Mouse (Mus musculus) left cerebral cortex, postnatal 36 days (tissue): Measurements from ENCODE around the gene Odf3l1. TPM values are rescaled to one million over a fixed set of nuclear protein-coding genes. Genes with fewer than 3 reads are reported as not detected.
A peak's percentile ranks its signal among the peaks of the same experiment; 100 is the strongest.

ENCODE experiments used
- DNase-seq, 2 experiments: peaks; one replicate each; pipeline ENCODE4 v3.0.0; 2021 to 2022; ENCODE audit warnings: low spot score in 2 of 2, mixed read lengths in 1 of 2
- intact Hi-C: fragments of 180-260 bp; cut with DNase I; formaldehyde crosslinking; loops from one replicate; pipeline ENCODE4 v1.15.1; 2025
- total RNA-seq, 2 experiments: library from RNA; stranded (reverse); gene quantifications; 2 replicates each; pipeline ENCODE4 v1.2.3; 2021

Gene Odf3l1
- total RNA-seq, 2 experiments from 2014 or later: not detected

GRCm38 (mm10) chr9:56883470-56883869, 19.0 kb upstream of the Odf3l1 start:
- intact Hi-C loops: no loop called here
- no peak for DNase-seq

- intact Hi-C loops: no loop called here
- no peak for DNase-seq
These were observed 18.3 kb upstream of the Odf3l1 start for GRCm38 (mm10) chr9:56882818-56883217.

DNA sequence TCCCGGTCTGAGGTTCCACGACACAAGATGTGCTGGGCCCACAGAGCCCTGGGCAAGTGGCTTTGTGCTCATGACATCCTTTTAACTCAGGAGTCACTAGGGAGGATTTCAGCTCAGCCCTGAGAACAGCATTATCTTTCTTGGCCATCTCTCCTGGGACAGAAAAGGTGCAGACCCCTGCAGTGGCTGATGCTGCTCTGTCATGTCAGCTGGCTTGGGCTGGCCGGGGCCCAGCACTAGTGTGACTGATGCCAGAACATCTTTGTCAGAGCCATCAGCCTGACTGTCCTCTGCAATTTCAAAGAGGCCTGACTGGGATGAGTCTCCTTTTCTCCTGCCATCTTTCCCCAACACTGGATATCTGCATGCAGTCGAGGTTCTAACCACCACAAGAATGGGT, 17.8 kb upstream of the Odf3l1 start:
- DNase-seq: no peak
- intact Hi-C loops: no loop called here

GRCm38 (mm10) chr9:56881539-56882082, 17.1 kb upstream of the Odf3l1 start:
- intact Hi-C loops: no loop called here
- DNase-seq: no peak

DNA sequence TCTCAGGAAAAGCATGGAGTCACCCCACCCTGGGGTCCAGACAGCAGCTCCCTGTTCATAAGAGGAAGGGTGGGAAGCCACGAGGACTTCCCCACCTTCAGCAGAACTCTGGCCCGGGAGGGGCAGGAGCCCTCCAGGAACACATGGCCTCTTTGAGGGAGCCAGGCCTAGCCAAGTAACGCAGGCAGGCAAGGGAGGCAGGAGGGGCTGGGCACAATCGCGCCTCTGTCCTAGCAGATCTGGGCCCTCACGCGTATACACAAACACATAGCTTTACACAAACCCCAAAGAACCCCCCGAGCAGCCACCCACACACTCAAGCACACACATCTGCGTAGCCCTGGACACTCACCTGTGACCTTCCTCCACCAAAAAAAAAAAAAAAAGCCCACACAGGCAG, 16.3 kb upstream of the Odf3l1 start:
- no peak for DNase-seq
- intact Hi-C loops: no loop called here

DNA sequence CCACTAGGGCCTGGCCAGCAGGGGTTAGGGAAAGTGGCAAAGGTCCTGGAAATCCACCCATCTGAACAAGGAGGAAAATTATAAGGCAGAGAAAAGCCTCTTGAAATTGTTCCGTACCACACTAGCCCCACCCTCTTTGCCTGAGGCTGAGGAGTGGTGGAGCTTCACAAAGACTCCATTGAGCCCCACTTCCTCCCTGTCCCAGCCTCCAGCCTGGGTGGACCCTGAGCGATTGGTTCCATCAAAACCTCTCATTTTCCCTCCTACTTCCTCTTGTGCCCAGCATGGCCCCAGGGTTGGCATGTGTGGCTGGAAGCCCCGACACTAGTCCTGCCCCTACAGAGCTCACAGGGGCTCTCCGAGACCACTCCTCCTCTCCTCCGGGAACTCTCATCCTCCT, 12.8 kb upstream of the Odf3l1 start:
- intact Hi-C loops: no loop called here
- DNase-seq: no peak

DNA sequence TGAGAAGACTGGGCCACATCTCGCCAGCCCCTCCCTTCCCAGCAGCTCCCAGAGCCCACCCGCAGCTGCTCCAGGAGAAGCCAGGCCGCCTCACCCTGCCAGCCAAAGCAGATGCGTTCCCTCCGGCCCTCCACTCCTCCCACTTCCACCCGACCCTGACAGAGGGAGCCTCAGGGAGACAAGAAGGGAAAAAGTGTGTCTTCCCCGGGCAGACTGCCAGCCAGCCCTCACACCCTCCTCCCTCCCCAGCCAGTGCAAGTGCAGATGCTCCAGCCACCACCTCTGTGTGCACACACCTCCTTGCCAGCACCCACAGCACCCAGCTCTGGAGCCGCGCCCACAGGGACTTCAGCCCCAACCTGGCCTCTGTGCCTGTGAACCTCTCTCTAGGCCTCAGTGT, 12.3 kb upstream of the Odf3l1 start:
- no peak for DNase-seq
- intact Hi-C loops: no loop called here

- no peak for DNase-seq
- intact Hi-C loops: no loop called here
These were observed 8.6 kb upstream of the Odf3l1 start for GRCm38 (mm10) chr9:56873097-56873496.

GRCm38 (mm10) chr9:56872105-56872903, 7.8 kb upstream of the Odf3l1 start:
- intact Hi-C loops: no loop called here
- DNase-seq: no peak

DNA sequence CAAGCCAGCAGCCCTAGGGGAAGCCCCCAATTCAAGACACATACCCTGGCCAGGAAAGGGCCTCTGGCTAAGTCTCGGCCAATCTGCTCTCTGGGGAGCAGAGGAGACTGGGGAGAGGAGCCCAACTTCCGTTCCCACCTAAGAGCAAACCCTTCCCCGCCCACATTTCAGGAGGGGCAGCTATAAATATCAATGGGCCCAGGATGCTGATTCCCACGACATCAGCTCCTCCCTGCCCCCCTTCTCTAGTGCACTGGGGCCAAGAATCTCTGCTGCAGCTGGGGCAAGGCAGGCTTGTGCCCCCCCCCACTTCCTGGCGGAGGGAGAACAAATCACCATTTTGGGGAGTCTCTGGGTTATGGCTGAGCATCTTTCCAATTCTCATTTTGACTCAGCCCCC, 6.7 kb upstream of the Odf3l1 start:
- intact Hi-C loops: no loop called here
- no peak for DNase-seq

GRCm38 (mm10) chr9:56870778-56871177, 6.3 kb upstream of the Odf3l1 start:
- no peak for DNase-seq
- intact Hi-C loops: no loop called here

DNA sequence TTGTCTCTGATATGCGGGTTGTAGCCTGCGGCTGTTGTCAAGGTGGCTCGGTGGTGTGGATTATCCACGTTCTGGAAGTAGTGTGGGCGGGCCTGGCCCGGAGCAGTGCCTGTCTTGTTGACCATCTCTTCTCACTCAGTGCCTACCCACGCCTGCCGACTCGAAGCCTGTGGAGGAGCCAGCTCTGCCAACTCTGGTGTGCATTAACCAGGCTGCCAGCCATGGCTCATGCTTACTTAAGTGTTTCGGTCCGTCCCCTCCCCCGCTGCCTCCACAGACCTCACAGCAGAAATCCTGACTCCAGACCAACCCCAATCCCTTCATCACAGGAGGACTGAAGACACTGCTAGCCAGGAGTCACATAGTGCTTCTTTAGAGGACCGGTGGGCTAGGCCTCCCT, 5.1 kb upstream of the Odf3l1 start:
- DNase-seq: peak; percentile 81 to 86

DNA sequence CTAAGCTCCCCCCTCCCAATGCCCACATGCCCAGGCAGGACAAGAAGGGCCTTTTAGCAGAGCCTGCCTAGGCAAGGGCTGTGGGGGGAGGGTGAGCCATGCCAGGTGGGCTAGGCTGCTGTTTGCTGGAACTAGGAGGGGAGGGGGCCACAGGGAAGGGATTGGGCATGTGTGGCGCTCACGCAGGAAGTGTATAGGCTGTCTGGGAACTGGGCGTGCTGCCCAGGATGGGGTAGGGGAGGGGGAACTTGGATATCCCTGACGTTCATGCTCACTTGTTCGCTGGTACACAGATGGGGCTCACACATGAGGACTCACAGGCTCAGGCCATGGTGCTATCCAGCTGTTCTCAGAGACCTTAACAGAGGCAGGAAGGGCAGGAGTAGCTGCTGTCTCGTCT, 3.8 kb upstream of the Odf3l1 start:
- DNase-seq: peak; percentile 55 to 67
- intact Hi-C loops: no loop called here

More for the DNA sequence above, 5.1 kb upstream of the Odf3l1 start:
- intact Hi-C loops: no loop called here

DNA sequence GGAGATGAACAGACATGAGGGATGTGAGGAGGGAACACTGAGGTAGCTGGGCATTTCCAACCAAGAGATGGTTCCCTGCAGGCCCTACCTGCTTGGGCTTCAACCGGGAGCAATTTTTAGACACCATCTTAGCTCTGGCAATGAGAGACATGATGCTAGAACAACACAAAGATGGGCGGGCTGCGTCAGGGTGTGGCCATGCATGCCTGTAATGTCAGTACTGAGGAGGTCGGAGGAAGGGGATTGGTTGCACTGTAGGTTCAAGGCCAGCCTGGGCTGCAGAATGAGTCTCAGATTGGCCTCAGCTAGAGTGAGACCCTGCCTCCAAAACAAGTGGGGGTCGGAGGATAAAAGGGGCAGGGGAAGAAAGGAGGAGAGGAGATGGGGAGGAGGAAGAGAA, 2.0 kb upstream of the Odf3l1 start:
- intact Hi-C loops: no loop called here
- DNase-seq: no peak

DNA sequence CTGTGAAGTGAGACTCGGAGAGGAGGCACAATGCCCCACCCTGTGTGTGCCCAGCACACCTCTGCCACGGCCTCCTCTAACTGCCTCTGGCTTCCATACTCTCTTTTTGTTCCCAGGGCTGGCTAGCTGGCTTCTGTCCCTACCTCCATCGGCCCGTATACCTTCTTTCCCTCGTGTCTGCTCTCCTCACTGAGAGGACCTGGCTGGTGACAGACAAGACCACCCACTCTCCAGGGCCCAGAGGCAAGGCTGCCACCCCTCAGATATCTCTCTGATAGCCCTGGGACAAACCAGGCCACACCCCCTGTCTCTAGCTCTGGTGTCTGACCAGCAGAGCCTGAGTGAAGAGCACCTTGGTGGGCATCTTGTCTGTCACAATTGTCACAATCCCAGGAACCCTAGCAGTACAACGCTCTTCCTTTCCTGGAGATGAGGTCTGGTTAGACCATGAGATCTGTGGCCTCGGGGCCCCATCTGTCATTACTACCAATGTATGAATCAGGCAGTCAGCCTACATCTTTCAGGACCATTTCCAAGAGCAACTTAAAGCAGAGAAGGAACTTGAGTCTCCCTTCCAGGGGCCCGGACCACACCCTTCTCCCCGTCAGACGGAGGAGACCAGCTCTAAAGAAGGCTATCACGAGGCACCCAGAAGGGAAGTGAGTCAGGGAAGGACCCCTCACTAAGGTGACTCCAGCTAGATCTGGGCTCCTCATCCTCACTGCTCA, 1.4 kb upstream of the Odf3l1 start:
- intact Hi-C loops: no loop called here

DNA sequence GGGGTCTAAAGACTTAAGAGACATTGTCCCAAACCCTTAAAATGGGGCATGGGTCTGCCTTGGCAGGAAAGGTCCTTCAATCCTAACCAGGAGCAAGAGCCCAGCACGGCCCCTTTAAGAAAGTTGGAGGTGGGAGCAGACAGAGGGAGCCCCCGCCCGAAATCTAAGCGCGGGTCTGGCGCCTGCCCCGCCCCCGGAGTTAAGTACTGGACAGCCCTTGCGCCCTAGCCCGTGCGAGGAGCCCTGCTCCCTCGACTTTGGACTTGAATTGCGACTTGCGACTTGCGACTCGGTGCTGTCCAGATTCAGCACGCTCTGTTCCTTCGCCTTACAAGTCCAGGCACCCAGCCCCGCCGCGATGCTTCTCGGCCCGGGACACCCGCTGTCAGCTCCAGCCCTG, 353 bp upstream of the Odf3l1 start, which contains the start of gene Cspg4:
TSS of gene Cspg4 (plus strand) at position 202 of the 400 bp plus-strand sequence.
- no peak for DNase-seq

More for the DNA sequence above, 1.4 kb upstream of the Odf3l1 start:
- DNase-seq: no peak

DNA sequence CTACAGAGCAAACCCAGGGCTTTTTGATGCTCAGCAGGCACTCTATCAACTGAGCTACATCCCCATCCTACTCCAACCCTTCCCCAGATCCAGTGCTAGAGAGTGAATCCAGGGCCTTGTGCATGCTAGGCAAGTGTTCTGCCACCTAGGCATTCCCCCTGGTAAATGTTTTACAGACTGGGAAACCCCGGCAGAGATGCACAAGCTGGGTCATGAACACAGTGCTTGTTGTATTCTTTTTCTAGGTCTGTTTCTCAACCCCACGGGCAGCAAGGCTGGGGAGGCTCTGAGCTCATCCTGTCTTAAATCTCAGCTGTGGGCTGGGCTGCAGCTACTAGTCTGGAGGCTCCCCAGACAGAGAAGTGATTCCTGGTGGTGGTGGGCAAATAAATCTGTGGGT, 1.6 kb downstream of the Odf3l1 start:
- intact Hi-C loops: no loop called here

More for the DNA sequence above, 353 bp upstream of the Odf3l1 start, which contains the start of gene Cspg4:
- intact Hi-C loops: no loop called here

DNA sequence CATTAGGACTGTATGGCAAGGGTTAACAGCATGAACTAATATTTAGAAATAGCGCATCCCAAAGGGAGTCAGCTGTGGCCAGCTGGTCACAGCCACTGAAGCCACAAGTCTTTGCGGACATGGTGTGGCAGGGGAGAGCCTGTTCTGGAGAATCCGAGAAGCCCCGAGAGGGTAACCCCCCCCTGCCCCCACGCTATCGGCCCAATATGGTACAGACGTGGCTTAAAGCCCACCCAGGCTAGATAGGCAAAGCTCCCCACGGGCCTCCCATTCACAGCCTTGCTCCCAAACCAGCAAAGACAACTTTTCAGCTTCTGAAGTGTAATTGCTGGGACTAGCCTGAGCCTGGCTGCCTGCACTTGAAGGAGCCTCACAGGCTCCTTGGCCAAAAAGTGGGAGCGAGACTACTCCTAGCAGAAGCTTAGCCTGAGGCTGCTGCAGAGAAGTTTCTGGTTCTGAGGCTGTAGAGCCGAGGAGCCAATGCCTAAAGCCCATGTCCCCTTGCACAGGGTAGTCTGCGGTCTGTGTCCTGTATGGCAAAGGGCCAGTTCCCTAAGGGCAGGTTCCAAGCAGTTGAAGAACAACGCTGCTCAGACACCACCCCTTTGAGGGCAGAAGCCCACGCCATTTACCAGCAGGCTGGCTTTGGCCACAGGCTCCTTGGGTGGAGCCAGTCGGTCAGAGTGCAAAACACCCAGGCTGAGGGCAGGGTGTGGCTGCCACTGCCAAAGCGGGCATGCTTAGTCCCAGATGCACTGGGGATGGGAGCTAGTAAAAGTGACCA, 3.8 kb downstream of the Odf3l1 start:
- no peak for DNase-seq
- intact Hi-C loops: no loop called here

More for the DNA sequence above, 1.6 kb downstream of the Odf3l1 start:
- DNase-seq: no peak

DNA sequence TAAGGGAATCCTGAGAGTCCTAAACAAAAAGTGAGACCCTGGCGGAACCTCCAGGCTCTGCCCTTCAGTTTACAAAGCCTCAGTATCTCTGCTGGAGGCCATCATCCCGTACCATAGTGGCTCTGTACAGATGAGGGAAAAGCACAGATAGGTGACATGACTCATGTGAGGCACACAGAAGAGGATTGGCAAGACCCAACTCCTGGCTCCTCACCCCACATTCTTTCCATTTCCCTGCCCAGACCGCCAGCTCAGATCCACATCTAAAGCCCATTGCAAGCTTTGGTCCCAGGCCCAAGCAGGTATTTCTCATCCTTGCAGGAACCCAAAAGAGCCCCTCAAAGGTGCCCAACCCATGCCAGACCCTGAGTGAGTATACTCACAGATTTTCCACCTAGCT, 4.4 kb downstream of the Odf3l1 start:
- DNase-seq: no peak
- intact Hi-C loops: no loop called here

DNA sequence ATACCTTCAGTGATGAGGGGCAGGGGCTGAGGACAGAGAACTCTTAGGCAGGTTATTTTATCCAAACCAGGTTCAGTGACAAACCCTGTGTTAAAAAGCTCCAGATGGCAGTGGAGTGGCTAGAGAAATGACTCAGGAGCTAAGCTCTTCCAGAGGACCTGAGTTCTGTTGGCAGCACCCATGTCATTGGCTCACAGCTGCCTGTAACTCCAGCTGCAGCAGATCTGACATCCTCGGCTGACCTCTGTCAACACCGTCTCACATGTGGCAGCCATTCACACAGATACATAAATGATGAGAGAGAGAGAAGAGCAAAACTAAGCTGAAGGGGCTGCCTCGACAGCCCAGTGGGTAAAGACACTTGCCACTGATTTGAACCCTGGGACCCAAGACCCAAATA, 7.0 kb downstream of the Odf3l1 start:
- intact Hi-C loops: no loop called here
- no peak for DNase-seq
